Mouse (Mus musculus) forebrain, embryonic 14.5 days (tissue): ENCODE results near the gene Nrg3. TPM values are rescaled to one million over a fixed set of nuclear protein-coding genes. Genes with fewer than 3 reads are reported as not detected.

ENCODE experiments used
- microRNA-seq: library from miRNA; unstranded; fragments of <30 nt; microRNA quantifications from one replicate; pipeline ENCODE4, GENCODE M21; 2016
- polyA plus RNA-seq: library from polyadenylated mRNA; unstranded; fragments of >200 nt; fragmentation: Nextera tagmentation; extraction: Ambion mirVana; gene quantifications from 2 replicates; pipeline ENCODE4 v1.2.1, GENCODE M21; 2014

Nrg3 gene
- polyA plus RNA-seq, 1 experiment from 2014 or later: 3.2 TPM

Small RNAs within 50 kb of the gene (microRNA-seq; reads per million reads assigned to microRNA genes)
- gene Gm27332: not detected
